Mouse (Mus musculus) myocyte (in vitro differentiated cells): ENCODE data around the gene Cerk.

Experiments
- CEBPB ChIP-seq: IDR thresholded peaks from 2 replicates; pipeline ENCODE4 v1.6.1; 2011; ENCODE audit warnings: mild to moderate bottlenecking, moderate library complexity; ENCODE audit not compliant: poor library complexity, insufficient read depth, severe bottlenecking
- MYOD1 ChIP-seq, 3 experiments: IDR thresholded peaks; one replicate each; pipeline ENCODE4 v1.6.1; 2011; ENCODE audit warnings: control low read depth in 2 of 3, low read depth in 2 of 3, mild to moderate bottlenecking in 2 of 3, moderate library complexity in 1 of 3; ENCODE audit not compliant: insufficient read length in 2 of 3, control insufficient read depth in 1 of 3
- POLR2AphosphoS2 ChIP-seq: IDR thresholded peaks from one replicate; pipeline ENCODE4 v1.6.1; 2011; ENCODE audit warnings: low read depth, control low read depth; ENCODE audit not compliant: insufficient read length

GRCm38 (mm10) chr15:86164718-86165345 is 21.1 kb downstream of the Cerk start:
- TF ChIP-seq CEBPB = no peak
- peak in 2 of 3 experiments; percentile 26 to 50 for TF ChIP-seq MYOD1 (IDR thresholded peaks at IDR 0.05; ENCODE audit: control insufficient read depth in 1 of 3, insufficient read length in 2 of 3, low read depth in 2 of 3)
- no peak for TF ChIP-seq POLR2AphosphoS2
